Mouse (Mus musculus) ES-E14 (cell line): ENCODE measurements at regions not wholly inside any gene's neighbourhood (a gene's known extent, or its start where the extent isn't known, plus 50 kb on each side); places are given as distances from the start of the nearest gene placed in this dataset.
A peak's percentile ranks its signal among the peaks of the same experiment; 100 is the strongest.

ENCODE experiments used
- DNase-seq: peaks from one replicate; pipeline ENCODE4 v3.0.0-alpha.2; 2013; ENCODE audit warnings: low read depth, low spot score
- H3K27ac ChIP-seq: 2 replicates; pipeline ENCODE4 v1.5.1; 2012; ENCODE audit warnings: low read depth, mild to moderate bottlenecking, low read length, moderate library complexity, mixed read lengths; ENCODE audit not compliant: poor library complexity, insufficient read depth, severe bottlenecking
- H3K36me3 ChIP-seq: 2 replicates; pipeline ENCODE4 v1.6.1; 2012; ENCODE audit warnings: mild to moderate bottlenecking, low read length, moderate library complexity, mixed read lengths; ENCODE audit not compliant: control insufficient read depth, poor library complexity, insufficient read depth, severe bottlenecking
- H3K4me1 ChIP-seq, 2 experiments: fragments of 150-350 bp in 1 of 2; sonication (generic) in 1 of 2; 2 replicates each; pipeline ENCODE4 v1.6.1; 2012; ENCODE audit warnings: low read length in 2 of 2, mild to moderate bottlenecking in 1 of 2, mixed read lengths in 1 of 2; ENCODE audit not compliant: control insufficient read depth in 2 of 2, insufficient read depth in 2 of 2, poor library complexity in 1 of 2
- H3K4me3 ChIP-seq, 2 experiments: fragments of 150-350 bp in 1 of 2; sonication (generic) in 1 of 2; 2 replicates each; pipeline ENCODE4 v1.5.1; 2012; ENCODE audit warnings: low read length in 2 of 2, low read depth in 1 of 2, mild to moderate bottlenecking in 1 of 2, mixed read lengths in 1 of 2; ENCODE audit not compliant: insufficient read depth in 1 of 2, poor library complexity in 1 of 2, severe bottlenecking in 1 of 2
- H3K9ac ChIP-seq: 2 replicates; pipeline ENCODE4 v1.6.1; 2012; ENCODE audit warnings: low read depth, mild to moderate bottlenecking, low read length, mixed read lengths; ENCODE audit not compliant: poor library complexity, insufficient read depth, severe bottlenecking
- H3K9me3 ChIP-seq: fragments of 150-350 bp; sonication (generic); 2 replicates; pipeline ENCODE4 v1.6.1; 2012; ENCODE audit warnings: low read depth, mild to moderate bottlenecking, low read length; ENCODE audit not compliant: control insufficient read depth, insufficient read depth
- CHD2 ChIP-seq: IDR thresholded peaks from 2 replicates; pipeline ENCODE4 v1.6.1; 2014; ENCODE audit warnings: mild to moderate bottlenecking, low read depth, low read length, inconsistent platforms
- HCFC1 ChIP-seq: IDR thresholded peaks from 2 replicates; pipeline ENCODE4 v1.6.1; 2012; ENCODE audit warnings: low read length, inconsistent platforms, borderline replicate concordance; ENCODE audit not compliant: insufficient read depth
- MAFK ChIP-seq: IDR thresholded peaks from 2 replicates; pipeline ENCODE4 v1.6.1; 2014; ENCODE audit warnings: mild to moderate bottlenecking, low read depth, low read length, inconsistent platforms; ENCODE audit not compliant: insufficient read depth
- ZC3H11A ChIP-seq: IDR thresholded peaks from 2 replicates; pipeline ENCODE4 v1.6.1; 2012; ENCODE audit warnings: low read depth, mild to moderate bottlenecking, inconsistent platforms, low read length, borderline replicate concordance
- ZNF384 ChIP-seq: IDR thresholded peaks from 2 replicates; pipeline ENCODE4 v1.6.1; 2012; ENCODE audit warnings: low read depth, low read length, inconsistent platforms
- in situ Hi-C, 2 experiments: fragments of 600-800 bp; cut with MboI; formaldehyde crosslinking; loops; one replicate each; pipeline ENCODE4 v1.15.1; 2025; ENCODE audit warnings: low sequenced_read_pairs in 2 of 2, inconsistent platforms in 1 of 2; ENCODE audit not compliant: unreplicated experiment in 2 of 2

DNA sequence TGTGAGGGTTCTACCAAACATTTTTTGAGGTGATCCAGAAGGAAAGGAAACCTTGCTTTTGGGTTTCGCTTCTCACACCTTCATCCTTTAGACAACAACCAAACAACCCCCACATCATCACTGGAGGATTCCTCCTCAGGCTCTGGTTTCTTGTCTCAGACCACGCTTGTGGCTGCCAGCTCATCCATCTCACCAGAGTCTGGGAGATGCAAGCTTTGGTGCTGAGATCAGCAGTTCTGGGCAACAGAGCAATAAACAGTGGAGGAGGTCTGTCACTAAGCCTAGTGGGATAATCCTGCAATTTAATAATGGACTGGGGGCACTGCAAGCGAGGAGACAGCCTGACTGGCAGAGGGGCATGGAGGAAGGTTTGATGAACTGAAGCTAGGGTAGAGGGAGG, 146.3 kb upstream of the Camk1g start:
- Histone ChIP-seq H3K36me3 (no peaks in the 10 kb centered on the region), H3K4me1 (peaks cover 4 to 18% of the 10 kb centered on the region in 2 experiments; a peak in 2 of 4 replicates), H3K27ac (no peak overlapping the region), H3K9me3 (no peaks in the 10 kb centered on the region), H3K4me3 (no peak overlapping the region), H3K9ac (no peak overlapping the region)
- in situ Hi-C loops: no loop called here
- no peak for DNase-seq
- TF ChIP-seq HCFC1 (no peak), ZC3H11A (no peak), ZNF384 (no peak), MAFK (no peak), CHD2 (no peak)

DNA sequence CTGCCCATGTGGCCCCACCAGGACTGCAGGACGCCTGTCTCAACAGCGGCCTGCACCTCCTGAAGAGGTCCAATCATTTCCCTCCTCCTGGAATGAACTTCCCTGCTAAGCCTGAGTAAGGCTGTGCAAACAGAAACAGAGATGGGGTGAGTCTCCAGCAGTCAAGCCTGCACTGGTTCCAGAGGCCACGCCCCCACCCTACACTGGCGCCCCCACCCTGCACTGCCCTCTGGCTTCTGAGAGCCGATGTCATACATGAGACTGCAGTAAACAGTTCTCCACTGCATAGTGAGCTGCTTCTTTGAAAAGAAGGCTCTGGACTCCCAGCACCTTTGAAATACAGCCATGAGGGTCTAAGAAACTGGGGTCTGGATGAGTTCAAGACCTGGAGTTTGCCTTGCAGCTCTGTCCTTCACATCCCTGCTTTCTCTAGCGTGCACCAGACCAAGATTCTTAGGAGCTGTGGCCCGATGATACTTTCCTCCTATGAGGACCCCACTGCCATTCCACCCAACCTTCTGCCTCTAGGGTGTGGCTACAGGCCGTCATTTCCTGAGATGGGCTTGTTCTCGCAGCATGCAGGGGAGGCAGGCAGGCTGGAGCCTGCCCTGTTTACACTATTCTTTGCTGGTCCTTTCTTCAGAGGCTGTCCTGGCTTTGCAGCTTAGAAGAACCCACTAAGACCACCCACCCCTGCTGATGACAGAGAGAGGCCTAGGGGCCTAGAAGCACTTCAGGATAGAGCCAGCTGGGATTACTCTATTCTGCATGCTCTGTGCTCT, 144.0 kb upstream of the Camk1g start:
- H3K4me1 ChIP-seq: peaks cover 6 to 30% of the 10 kb centered on the region in 2 experiments; a peak in 3 of 4 replicates
- H3K4me3 ChIP-seq: no peak overlapping the region
- H3K9me3 ChIP-seq: no peaks in the 10 kb centered on the region
- TF ChIP-seq ZC3H11A (no peak), MAFK (no peak), CHD2 (no peak), HCFC1 (no peak), ZNF384 (no peak)
- no peak for DNase-seq
- H3K27ac ChIP-seq: no peak overlapping the region; the same call in 1 of the 2 replicates
- H3K36me3 ChIP-seq: no peaks in the 10 kb centered on the region
- no peak overlapping the region for H3K9ac ChIP-seq
- in situ Hi-C loops: no loop called here

DNA sequence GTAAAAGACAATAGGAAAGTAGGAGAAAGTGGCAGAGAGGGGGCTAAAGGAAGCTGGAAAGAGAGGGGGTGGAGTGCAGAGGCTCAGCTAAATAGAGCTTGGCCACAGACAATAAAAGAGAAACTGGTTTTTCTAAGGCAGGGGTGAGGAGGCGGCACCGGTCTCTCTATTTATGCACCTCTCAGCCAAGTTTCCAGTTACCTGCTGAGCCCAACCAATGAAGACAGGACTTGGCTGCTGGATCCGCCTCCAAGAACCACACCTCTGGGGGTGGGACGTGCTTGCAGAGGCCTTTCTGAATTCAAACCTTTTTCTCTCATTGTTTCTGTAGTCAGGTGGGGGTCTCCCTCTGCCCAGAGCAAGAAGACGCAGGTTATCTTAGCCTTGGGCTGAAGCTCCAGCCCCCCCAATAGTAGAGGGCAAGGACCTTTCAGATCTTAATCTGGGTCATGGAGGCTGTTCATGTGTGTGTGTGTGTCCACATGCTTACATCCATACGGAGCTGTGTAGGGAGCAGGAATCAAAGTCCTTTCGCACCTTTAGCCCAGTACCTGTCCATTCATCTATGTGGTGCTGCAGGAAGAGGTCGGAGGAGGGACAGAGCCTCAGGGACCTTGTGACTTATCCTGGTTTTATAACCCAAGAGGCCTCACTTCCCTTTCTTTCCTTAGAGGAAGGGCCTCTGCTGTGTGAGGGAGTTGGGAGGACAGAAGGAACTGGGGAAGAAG, 140.1 kb upstream of the Camk1g start:
- H3K9ac ChIP-seq: no peak overlapping the region
- peak overlapping the region in 1 of 2 experiments; percentile 35; a peak in 2 of 4 replicates for H3K4me3 ChIP-seq
- H3K27ac ChIP-seq: peak overlapping the region; percentile 46; the same call in 1 of the 2 replicates

DNA sequence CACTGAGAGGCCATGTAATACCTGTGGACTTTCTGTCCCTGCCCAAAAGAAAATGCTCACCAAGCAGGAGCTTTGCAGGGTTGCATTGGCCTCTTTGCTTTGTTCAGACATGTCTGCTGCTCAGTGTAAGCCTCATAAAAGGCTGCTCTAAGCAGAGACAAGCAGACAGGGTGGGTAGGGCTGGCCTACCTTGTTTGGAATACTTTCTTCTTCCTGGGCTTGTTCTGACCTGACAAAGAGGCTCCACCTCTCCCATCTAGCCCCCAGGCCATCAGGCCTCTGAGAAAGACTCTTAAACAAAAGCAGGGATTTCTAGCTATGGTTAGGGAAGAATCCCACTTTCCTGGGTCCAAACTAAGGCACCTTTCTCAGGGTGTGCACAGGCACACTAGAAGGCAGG, 138.2 kb upstream of the Camk1g start:
- Histone ChIP-seq H3K4me3 (no peak overlapping the region; a peak in 1 of 4 replicates), H3K4me1 (peaks cover 9 to 30% of the 10 kb centered on the region in 2 experiments), H3K27ac (peak overlapping the region; percentile 34; the same call in 1 of the 2 replicates), H3K9me3 (no peaks in the 10 kb centered on the region), H3K36me3 (no peaks in the 10 kb centered on the region), H3K9ac (no peak overlapping the region)
- DNase-seq: peak; percentile 58
- TF ChIP-seq HCFC1: no peak
- no peak for TF ChIP-seq ZC3H11A
- TF ChIP-seq CHD2: no peak
- no peak for TF ChIP-seq ZNF384
- TF ChIP-seq MAFK: no peak
- in situ Hi-C loops: no loop called here

More for the DNA sequence above, 140.1 kb upstream of the Camk1g start:
- in situ Hi-C loops: no loop called here
- Histone ChIP-seq H3K4me1 (peaks cover 8 to 38% of the 10 kb centered on the region in 2 experiments), H3K9me3 (no peaks in the 10 kb centered on the region), H3K36me3 (no peaks in the 10 kb centered on the region)
- TF ChIP-seq ZC3H11A (no peak), ZNF384 (no peak), MAFK (no peak), CHD2 (no peak), HCFC1 (no peak)
- DNase-seq: no peak
